Mouse (Mus musculus) lung, embryonic 16.5 days (tissue): Measurements from ENCODE around the gene Aff3. TPM values are rescaled to one million over a fixed set of nuclear protein-coding genes. Genes with fewer than 3 reads are reported as not detected.

ENCODE experiments used
- ATAC-seq: fragments of 200-750 bp; cut with Nextera tagmentation; 2 replicates; pipeline ENCODE4 v1.8.0; 2017; ENCODE audit warnings: low read depth, mild to moderate bottlenecking, moderate library complexity
- H3K27ac ChIP-seq: fragments of 300-500 bp; sonication (generic); 2 replicates; pipeline ENCODE4 v1.5.1; 2014; ENCODE audit warnings: mild to moderate bottlenecking, control low read depth, low read length
- H3K27me3 ChIP-seq: fragments of 300-500 bp; sonication (generic); 2 replicates; pipeline ENCODE4 v1.6.1; 2014; ENCODE audit warnings: low read depth, low read length, mixed read lengths; ENCODE audit not compliant: control insufficient read depth, insufficient read depth
- H3K36me3 ChIP-seq: fragments of 300-500 bp; sonication (generic); 2 replicates; pipeline ENCODE4 v1.6.1; 2014; ENCODE audit warnings: low read length; ENCODE audit not compliant: control insufficient read depth, insufficient read depth
- H3K4me1 ChIP-seq: fragments of 300-500 bp; sonication (generic); replicated peaks from 2 replicates; pipeline ENCODE4 v1.6.1; 2014; ENCODE audit warnings: low read length, mixed read lengths; ENCODE audit not compliant: control insufficient read depth, insufficient read depth
- H3K4me2 ChIP-seq: fragments of 300-500 bp; sonication (generic); 2 replicates; pipeline ENCODE4 v1.6.1; 2014; ENCODE audit warnings: low read depth, low read length, control low read depth
- H3K4me3 ChIP-seq: fragments of 300-500 bp; sonication (generic); 2 replicates; pipeline ENCODE4 v1.5.1; 2014; ENCODE audit warnings: mild to moderate bottlenecking, low read length, control low read depth
- H3K9ac ChIP-seq: fragments of 300-500 bp; sonication (generic); 2 replicates; pipeline ENCODE4 v1.6.1; 2014; ENCODE audit warnings: low read length, control low read depth
- H3K9me3 ChIP-seq: fragments of 300-500 bp; sonication (generic); 2 replicates; pipeline ENCODE4 v1.6.1; 2016; ENCODE audit warnings: low read length; ENCODE audit not compliant: control insufficient read depth
- WGBS: fragments of 180-500 bp; shearing (Covaris S2); extraction: QIAGEN DNeasy Blood & Tissue Kit; methylation state at CpG from one replicate; pipeline ENCODE4 v1.1.7; 2014; 5-methylcytosine and 5-hydroxymethylcytosine counted together
- polyA plus RNA-seq: library from polyadenylated mRNA; unstranded; fragments of >200 nt; fragmentation: Nextera tagmentation; extraction: Ambion mirVana; gene quantifications from 2 replicates; pipeline ENCODE4 v1.2.1, GENCODE M21; 2015

Gene Aff3
- polyA plus RNA-seq, 1 experiment from 2014 or later, result 2.6 TPM

DNA sequence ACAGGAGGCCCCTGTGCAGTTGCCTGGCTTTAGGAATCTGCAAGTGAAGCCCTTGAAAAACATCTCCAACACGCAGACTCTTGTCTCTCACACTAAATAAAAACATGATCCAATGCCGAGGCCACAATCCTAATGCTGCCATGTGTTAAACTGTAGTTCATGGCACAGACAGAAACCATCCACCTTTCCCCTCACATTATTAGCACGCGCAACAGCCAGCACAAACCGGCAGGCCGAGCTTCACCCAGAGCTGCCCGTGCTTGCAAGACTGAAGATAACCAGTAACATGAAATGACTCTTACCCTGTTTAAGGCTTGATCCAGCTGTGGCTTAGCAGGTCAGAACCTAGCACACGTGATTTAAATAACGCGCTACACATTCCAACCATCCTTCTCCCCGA, 360.4 kb downstream of the Aff3 start:
- Histone ChIP-seq H3K4me1 (peaks cover 14% of the 10 kb centered on the region), H3K27me3 (no peaks in the 10 kb centered on the region), H3K27ac (no peak overlapping the region), H3K9me3 (no peaks in the 10 kb centered on the region), H3K4me3 (no peak overlapping the region), H3K36me3 (no peaks in the 10 kb centered on the region), H3K4me2 (no peak overlapping the region), H3K9ac (no peak overlapping the region)
- no peak for ATAC-seq
- 53% methylated on average over 11 of the region's 11 CpGs for WGBS

DNA sequence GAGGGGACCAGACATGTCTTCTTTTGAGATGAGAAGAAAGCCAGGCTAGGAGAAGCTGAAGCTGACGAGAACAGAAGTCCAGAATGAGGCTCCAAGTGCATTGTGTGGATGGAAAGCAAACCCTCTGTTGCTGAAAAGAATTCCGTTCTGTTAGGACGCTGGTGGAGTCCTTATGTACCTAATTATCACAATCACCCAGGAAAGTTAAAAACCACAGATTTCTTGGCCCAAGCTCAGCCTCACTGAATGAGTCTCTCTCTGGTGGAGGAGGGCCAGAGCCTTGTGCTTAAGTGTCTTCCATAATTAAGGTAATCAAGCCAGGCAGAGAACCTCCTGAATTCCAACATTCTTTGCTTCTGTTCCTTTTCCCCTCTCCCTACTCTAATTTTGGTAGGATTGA, 366.5 kb downstream of the Aff3 start:
- H3K4me1 ChIP-seq, result no peaks in the 10 kb centered on the region
- no peak overlapping the region for H3K4me2 ChIP-seq
- ATAC-seq, result no peak
- H3K36me3 ChIP-seq, result no peaks in the 10 kb centered on the region
- H3K9me3 ChIP-seq, result no peaks in the 10 kb centered on the region
- no peak overlapping the region for H3K27ac ChIP-seq
- no peaks in the 10 kb centered on the region for H3K27me3 ChIP-seq
- WGBS, result 52% methylated on average over 3 of the region's 3 CpGs
- H3K9ac ChIP-seq, result no peak overlapping the region
- no peak overlapping the region for H3K4me3 ChIP-seq

DNA sequence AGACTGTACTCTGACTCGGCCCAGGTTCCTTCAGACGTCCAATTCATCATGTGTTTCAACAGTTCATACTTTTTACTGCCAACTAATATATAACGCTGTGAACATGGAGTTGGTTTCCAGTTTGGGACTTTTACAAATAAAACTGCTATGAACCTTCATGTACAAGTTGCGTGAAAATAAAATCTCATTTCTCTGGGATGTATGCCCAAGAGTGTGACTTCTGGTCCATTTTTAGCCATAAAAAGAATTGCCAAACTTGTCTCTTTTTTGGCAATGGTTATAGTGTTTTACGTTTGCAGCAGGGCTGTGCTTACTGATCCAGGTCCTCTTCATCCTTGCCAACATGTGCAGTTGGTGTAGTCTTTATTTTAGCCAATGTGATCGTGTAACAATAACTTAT, 369.8 kb downstream of the Aff3 start:
- no peak overlapping the region for H3K9ac ChIP-seq
- 74% methylated on average over 6 of the region's 6 CpGs for WGBS
- no peaks in the 10 kb centered on the region for H3K36me3 ChIP-seq
- no peaks in the 10 kb centered on the region for H3K27me3 ChIP-seq
- H3K4me2 ChIP-seq, result no peak overlapping the region
- H3K4me1 ChIP-seq, result no peaks in the 10 kb centered on the region
- no peak overlapping the region for H3K4me3 ChIP-seq
- no peak overlapping the region for H3K27ac ChIP-seq
- no peak for ATAC-seq
- H3K9me3 ChIP-seq, result no peaks in the 10 kb centered on the region

DNA sequence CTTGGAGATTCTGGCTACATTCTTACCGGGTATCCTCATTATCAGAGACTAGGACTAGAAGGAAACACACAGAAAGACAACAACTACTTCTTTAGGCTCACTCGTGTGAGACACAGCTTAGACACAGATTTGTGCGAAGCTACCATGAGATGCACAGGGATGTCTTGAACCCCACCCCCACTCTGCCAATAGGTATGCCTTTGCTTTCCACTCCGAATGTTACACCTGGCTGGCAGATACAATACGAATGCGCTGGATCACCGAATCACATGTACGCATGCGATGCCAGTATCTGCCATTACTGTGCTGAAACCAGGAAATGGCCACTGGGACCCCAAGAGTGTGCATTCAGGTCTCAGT, 370.4 kb downstream of the Aff3 start:
- Histone ChIP-seq H3K4me1 (no peaks in the 10 kb centered on the region), H3K36me3 (no peaks in the 10 kb centered on the region), H3K27ac (no peak overlapping the region), H3K9me3 (no peaks in the 10 kb centered on the region), H3K4me3 (no peak overlapping the region), H3K4me2 (no peak overlapping the region), H3K27me3 (no peaks in the 10 kb centered on the region), H3K9ac (no peak overlapping the region)
- 94% methylated on average over 9 of the region's 9 CpGs for WGBS
- no peak for ATAC-seq

DNA sequence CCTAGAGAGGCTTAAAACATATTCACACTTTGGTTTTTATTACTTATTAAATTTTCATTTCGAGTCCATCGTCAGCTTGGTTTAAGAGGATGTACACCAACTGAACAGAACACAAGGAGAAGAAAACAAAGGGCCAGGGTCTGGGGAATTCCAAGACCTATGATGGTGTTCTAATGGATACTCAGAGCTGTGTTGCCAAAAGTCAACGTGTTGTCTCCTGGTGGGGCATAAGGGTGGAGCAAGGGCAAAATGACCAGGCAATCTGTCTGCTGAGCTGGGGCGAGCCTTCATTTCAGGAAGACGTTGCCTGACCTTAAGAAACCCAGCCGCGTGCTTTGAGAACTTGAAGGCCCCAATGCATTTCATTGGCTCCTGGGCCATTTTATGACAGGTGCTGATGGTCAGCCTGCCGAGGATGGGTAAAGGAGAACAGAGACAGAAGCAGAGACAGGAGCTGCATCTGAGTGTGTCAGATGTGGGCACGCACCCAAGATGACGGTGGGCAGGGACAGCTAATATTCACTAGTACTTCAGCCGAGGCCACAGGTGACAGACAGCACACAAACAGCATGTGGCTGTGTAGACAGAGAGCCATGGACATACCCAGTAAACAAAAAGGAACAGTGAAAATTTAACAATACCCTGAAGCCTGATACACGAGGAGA, 371.0 kb downstream of the Aff3 start:
- Histone ChIP-seq H3K27ac (no peak overlapping the region), H3K4me3 (no peak overlapping the region), H3K27me3 (no peaks in the 10 kb centered on the region), H3K9me3 (no peaks in the 10 kb centered on the region), H3K36me3 (no peaks in the 10 kb centered on the region), H3K9ac (no peak overlapping the region), H3K4me2 (no peak overlapping the region), H3K4me1 (no peaks in the 10 kb centered on the region)
- ATAC-seq, result no peak
- 86% methylated on average over 12 of the region's 12 CpGs for WGBS

DNA sequence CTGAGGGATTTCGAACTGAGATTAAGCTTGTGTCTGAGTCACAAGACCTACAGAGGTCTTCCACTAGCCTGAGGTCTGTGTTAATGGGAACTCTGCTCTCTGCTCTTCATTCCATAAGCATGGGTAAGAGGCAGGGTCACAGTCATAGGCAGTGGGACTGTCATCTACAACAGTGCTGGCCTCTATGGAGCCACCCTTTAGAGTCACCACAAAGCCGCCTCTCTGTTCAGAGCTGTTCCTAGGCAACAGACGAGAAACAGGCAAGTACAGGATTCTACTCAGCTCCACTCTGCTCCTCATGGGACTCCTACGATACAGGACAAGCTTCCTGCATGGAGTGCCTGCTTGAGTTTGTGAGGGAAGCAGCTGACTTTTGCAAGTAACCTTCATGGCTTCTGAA, 371.9 kb downstream of the Aff3 start:
- no peak overlapping the region for H3K27ac ChIP-seq
- no peaks in the 10 kb centered on the region for H3K27me3 ChIP-seq
- no peaks in the 10 kb centered on the region for H3K9me3 ChIP-seq
- H3K9ac ChIP-seq, result no peak overlapping the region
- H3K4me1 ChIP-seq, result no peaks in the 10 kb centered on the region
- no peak overlapping the region for H3K4me2 ChIP-seq
- H3K36me3 ChIP-seq, result no peaks in the 10 kb centered on the region
- H3K4me3 ChIP-seq, result no peak overlapping the region
- WGBS, result 65% methylated on average over 4 of the region's 4 CpGs
- no peak for ATAC-seq

DNA sequence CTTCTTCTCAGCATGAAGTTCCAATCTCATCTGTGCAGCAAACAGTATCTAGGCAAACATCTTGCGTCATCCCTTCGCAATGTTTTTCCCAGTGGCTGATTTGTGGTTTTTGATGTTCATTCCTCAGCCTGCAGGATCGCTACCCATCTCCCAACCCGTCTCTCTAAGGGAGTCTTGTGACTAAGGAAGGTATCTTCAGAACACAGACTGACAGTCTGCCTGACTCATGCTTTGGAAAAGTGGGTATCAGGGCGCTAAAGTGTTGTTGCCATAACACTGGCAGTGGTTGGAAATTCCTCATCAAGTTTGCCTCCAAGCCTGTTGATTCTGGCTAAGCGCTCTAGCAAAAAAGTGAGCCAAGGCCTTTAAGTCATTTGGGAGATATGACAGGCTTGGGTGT, 372.8 kb downstream of the Aff3 start:
- Histone ChIP-seq H3K9me3 (no peaks in the 10 kb centered on the region), H3K27ac (no peak overlapping the region), H3K4me2 (no peak overlapping the region), H3K27me3 (no peaks in the 10 kb centered on the region), H3K4me3 (no peak overlapping the region), H3K4me1 (no peaks in the 10 kb centered on the region), H3K36me3 (no peaks in the 10 kb centered on the region), H3K9ac (no peak overlapping the region)
- WGBS, result 83% methylated on average over 6 of the region's 6 CpGs
- ATAC-seq, result no peak

DNA sequence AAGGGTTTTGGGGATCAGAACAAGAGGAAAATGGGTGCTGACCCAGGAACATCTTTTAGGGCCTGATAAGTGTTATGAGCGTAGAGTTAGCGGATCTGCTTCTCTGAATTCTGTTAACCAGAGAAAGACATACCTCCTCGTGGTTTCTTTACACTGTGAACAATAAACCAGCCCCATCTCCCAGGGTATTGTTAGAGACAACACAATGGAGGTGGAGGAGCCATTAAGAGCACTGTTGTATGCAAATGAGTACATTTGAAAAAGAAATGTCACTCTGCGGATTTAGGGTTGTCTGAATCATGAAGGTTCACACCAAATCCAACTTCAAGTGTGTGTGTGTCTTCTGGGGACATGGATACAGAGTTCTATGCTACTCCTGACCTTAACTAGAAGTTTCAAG, 373.3 kb downstream of the Aff3 start:
- ATAC-seq, result no peak
- Histone ChIP-seq H3K4me3 (no peak overlapping the region), H3K9ac (no peak overlapping the region), H3K36me3 (no peaks in the 10 kb centered on the region), H3K4me1 (no peaks in the 10 kb centered on the region), H3K4me2 (no peak overlapping the region), H3K27me3 (no peaks in the 10 kb centered on the region), H3K27ac (no peak overlapping the region), H3K9me3 (no peaks in the 10 kb centered on the region)
- WGBS, result 76% methylated on average over 4 of the region's 4 CpGs

DNA sequence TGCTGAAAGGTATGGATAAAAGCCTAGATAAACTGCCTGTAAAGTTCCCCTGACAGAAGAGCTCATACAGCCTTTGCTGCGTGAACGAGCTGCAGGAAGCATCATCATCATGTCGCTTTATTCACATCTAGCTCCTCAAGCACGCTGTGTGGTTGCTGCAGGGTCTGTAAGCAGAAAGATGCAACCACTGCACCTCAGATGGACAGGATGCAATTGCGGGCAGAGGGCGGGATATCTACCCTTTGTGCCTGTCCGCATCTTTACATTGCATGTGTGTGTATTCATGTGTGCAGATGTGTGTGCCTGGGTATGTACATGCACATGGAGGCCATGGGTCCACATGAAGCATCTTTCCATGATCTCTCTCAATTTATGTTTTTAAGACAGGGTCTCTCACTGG, 373.9 kb downstream of the Aff3 start:
- WGBS, result 89% methylated on average over 7 of the region's 7 CpGs
- ATAC-seq, result no peak

DNA sequence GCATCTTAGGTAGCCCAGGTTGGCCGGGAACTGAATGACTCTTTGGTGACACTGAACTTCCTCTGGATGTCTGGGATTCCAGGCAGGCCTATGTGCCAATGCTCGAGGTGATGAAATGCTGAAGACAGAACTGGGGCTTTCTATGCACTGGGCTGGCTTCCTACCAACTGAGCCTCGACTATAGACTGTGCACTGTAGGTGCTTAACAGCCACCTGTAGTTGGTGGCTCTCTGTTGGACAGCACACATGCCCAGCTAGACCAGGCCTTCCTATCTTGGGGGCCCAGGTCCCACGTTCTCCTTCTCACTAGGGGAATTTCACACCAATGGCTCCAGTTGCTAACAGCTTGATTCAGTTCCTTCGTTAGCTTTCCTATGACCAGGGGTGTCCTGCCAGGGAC, 374.9 kb downstream of the Aff3 start:
- no peak for ATAC-seq
- H3K27ac ChIP-seq, result no peak overlapping the region
- H3K27me3 ChIP-seq, result no peaks in the 10 kb centered on the region
- 82% methylated on average over 5 of the region's 5 CpGs for WGBS
- H3K36me3 ChIP-seq, result no peaks in the 10 kb centered on the region
- no peaks in the 10 kb centered on the region for H3K9me3 ChIP-seq
- H3K4me3 ChIP-seq, result no peak overlapping the region
- no peak overlapping the region for H3K4me2 ChIP-seq
- no peaks in the 10 kb centered on the region for H3K4me1 ChIP-seq
- no peak overlapping the region for H3K9ac ChIP-seq

More for the DNA sequence above, 373.9 kb downstream of the Aff3 start:
- no peak overlapping the region for H3K4me2 ChIP-seq
- H3K27ac ChIP-seq, result no peak overlapping the region
- H3K9ac ChIP-seq, result no peak overlapping the region
- H3K36me3 ChIP-seq, result no peaks in the 10 kb centered on the region
- no peaks in the 10 kb centered on the region for H3K9me3 ChIP-seq
- H3K27me3 ChIP-seq, result no peaks in the 10 kb centered on the region
- H3K4me3 ChIP-seq, result no peak overlapping the region
- H3K4me1 ChIP-seq, result no peaks in the 10 kb centered on the region
